Mouse (Mus musculus) layer of hippocampus, adult 11-12 months (tissue): ENCODE measurements at regions not wholly inside any gene's neighbourhood (a gene's known extent, or its start where the extent isn't known, plus 50 kb on each side); places are given as distances from the start of the nearest gene placed in this dataset.

Source experiments
- DNase-seq: peaks from one replicate; pipeline ENCODE4 v3.0.0; 2022; ENCODE audit warnings: low spot score

- no peak for DNase-seq
Measured at GRCm38 (mm10) chr10:17556391-17556790, 166.6 kb upstream of the Cited2 start.

DNA sequence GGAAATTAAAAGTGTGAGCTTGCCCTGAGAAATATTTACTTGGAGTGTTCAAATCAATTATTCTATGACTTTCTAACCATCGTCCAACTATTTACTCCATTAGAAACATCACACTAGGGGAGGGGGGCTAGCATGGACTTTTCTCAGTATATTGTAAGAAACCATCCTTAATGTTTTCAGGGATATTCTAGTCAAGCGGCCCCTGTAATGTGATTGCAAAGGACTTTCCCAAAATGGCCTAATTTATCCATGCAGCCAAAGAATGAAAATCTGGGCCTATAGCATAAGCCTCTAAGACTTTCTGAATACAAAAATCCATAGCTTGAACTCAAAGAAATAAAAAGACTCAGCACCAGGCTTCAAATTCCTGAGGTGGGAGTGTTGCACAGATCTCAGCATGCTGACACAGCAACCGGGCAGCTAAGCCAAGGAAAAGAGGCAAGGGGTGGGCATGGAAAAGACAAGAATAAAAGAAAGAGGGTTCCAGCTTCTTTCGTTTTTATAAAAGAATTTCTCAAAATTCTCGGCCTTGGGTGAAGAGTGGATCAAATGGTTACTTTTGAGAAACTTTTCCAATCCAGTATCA lies 163.6 kb upstream of the Cited2 start:
- no peak for DNase-seq

DNA sequence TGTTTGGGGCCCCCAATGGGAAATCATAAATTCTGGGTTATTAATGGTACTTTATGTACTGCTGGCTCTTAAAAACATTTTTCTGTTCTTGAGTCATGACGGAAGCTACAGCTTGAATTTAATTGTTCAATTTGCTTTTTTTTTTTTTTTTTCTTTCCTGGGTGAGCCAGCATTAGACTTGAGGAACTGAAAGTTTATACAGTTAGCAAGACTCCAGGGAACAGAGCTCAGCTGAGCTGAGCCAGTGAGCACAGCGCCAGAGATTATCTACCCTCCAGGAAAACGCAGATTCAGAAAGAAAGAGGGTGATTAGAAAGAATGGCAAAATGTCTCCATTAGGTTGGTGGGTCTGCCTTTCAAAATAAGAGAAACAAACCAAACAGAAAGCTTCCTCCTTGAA lies 163.0 kb upstream of the Cited2 start:
- DNase-seq, result no peak

- DNase-seq, result no peak
Measured at GRCm38 (mm10) chr10:17561466-17561865, 161.6 kb upstream of the Cited2 start.

GRCm38 (mm10) chr10:17561977-17562376 lies 161.0 kb upstream of the Cited2 start:
- DNase-seq, result no peak

GRCm38 (mm10) chr10:17562410-17563350 lies 160.3 kb upstream of the Cited2 start:
- DNase-seq, result peak; percentile 21

DNA sequence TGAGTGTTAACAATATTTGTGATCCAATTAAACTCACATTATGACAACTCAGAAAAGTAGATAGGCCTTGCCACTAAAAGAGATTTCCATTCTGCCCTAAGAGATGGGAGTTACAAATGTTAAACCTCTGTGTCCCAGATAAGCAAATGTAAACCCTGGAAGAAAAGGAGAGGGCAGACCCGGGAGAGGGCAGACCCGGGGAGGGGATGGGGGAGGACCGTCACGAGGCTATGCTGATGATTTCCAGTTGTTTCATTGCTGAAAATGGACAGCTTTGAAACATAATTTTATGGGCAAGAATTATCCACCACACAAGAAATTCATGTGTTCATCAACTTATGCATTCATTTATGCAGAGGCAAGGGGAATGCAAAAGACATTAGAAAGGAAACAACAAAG lies 159.7 kb upstream of the Cited2 start:
- DNase-seq, result no peak

- no peak for DNase-seq
Measured at GRCm38 (mm10) chr10:17564895-17565620, 158.0 kb upstream of the Cited2 start.

DNA sequence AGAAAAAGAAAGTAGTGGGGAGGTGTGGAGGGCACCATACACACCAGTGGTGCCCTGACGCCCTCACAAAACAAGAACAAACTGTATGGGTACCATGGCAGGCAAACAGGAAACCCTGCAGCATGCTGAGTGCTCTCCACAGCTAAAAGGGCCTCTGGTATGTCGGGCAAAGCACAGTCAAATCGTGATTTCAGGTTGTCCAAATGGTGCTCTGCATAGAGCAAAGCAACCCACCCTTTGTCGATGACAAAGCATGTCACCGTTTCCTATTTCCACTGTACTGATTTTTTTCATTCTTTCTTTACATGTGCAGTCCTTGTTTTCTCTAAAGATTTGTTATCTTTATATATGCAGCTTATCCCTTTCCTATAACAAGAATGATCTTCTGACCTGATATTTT lies 156.0 kb upstream of the Cited2 start:
- no peak for DNase-seq

GRCm38 (mm10) chr10:17567631-17568030 lies 155.4 kb upstream of the Cited2 start:
- no peak for DNase-seq

- no peak for DNase-seq
Measured at GRCm38 (mm10) chr10:17569577-17570113, 153.4 kb upstream of the Cited2 start.

DNA sequence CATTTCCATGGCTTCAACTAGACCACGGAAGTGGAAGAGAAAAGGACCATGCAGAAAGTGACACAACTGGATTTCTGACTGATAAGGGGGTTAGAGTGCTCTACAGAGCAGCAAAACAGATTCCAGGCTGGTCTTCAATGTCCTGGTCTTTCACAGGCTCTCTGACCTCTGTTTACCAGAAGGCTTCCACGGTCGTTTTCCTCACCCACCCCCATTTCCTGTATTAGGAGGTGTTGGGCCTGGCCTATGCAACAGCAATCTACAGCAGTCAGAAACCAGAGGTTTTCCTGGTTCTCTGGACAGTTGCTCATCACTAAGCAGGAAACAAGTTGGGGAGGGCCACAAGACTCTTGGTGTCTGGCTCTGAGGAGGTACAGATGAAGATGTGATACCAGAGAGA lies 148.1 kb upstream of the Cited2 start:
- no peak for DNase-seq

GRCm38 (mm10) chr10:17575448-17576332 lies 147.3 kb upstream of the Cited2 start:
- DNase-seq, result no peak

DNA sequence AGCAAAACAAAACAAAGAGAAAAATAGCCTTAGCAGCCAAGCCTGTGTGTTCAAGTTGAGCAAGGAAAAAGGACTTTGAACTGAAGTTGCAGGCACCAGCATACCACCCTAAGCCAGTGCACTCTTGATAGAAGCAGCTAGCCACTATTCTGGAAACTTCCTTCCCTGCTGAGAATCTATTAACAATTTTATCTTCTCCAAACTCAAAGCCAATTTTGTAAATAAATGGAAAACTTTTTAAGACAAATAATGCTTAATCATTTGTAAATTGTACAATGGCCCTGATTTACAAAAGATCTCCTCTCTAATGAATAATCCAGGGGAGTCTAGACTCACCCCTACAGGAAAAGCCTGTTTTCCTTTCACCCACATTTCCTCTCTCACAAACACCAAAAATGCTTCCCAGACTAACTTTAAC lies 146.7 kb upstream of the Cited2 start:
- DNase-seq, result no peak

- no peak for DNase-seq
Measured at GRCm38 (mm10) chr10:17579463-17579862, 143.6 kb upstream of the Cited2 start.

DNA sequence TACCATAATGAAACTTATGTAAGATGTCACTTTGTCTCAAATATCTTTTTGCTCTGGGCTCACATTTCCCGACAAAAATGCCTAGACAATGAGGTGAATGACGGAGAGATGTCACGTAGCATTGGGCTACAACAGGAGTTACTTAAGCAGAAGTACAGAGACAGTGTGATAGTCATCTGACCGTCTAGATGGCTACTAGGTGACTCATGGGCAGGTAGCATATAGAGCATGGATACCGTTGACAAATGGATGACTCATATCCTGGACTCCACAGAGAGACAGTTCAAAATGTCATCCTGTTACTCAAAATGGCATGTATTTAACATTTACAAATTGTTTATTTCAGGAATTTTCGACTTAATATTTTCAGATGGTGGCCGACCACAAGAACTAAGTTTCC lies 138.2 kb upstream of the Cited2 start:
- DNase-seq, result no peak

GRCm38 (mm10) chr10:17586910-17587309 lies 136.1 kb upstream of the Cited2 start:
- no peak for DNase-seq

DNA sequence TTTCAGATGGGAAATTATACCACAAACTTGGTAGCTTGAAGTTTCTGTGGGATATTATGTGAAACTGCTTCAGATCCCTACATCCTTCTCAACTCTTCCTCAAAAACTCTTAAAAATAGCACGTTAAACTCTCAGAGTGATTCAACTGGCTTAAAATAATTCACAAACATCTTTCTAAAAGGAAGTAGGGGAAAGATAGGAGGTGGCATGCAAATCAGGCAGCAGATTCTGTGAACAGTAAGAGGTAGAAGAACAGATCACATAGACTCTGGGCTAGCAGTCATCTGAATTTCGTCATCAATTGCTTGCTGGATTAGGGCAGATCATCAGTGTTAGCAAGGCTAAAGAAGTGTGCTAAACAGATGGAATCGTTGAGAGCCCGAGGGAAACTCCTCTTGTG lies 133.9 kb upstream of the Cited2 start:
- DNase-seq, result no peak

DNA sequence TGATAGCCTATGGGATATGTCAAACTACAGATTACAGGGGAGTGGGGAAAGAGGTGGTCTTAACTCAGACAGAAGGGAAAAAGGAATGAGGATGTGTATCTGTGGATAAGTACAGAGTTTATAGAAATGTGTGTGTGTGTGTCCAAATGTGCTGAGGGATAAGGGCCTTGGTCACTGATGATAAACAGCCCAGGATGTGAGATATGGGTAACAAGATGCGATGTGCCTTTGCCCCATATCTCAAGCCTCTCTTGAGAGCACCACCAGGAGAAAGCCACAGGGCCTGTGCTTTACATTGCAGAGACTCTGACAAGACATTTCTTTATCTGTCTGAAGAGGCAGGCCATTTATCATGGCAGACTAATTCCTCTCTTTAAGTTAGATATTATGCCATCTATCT lies 132.8 kb upstream of the Cited2 start:
- DNase-seq, result no peak

- DNase-seq, result no peak
Measured at GRCm38 (mm10) chr10:17592387-17592786, 130.6 kb upstream of the Cited2 start.

- DNase-seq, result no peak
Measured at GRCm38 (mm10) chr10:17596126-17596525, 126.9 kb upstream of the Cited2 start.

DNA sequence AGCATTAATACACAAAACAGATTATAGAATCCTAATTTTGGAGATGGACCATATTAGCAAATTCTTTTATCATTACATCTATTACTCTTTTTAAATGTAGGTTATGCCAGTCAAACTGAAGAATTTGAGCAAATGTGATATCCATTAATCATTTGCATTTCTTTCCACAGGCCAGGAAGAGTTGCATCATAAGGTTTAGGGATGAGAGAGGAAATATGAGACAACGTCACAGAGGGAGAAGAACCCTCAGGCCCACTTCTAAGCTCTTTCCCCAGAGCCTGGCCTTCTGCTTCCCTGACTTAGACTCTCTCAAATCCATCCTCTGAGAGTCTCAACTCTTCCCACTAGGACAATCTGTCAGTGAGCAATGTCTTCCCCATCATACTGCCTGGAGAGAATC lies 126.3 kb upstream of the Cited2 start:
- no peak for DNase-seq
